Comparison of ENCODE assay signal across 8 mouse cellular contexts in the genomic region with DNA sequence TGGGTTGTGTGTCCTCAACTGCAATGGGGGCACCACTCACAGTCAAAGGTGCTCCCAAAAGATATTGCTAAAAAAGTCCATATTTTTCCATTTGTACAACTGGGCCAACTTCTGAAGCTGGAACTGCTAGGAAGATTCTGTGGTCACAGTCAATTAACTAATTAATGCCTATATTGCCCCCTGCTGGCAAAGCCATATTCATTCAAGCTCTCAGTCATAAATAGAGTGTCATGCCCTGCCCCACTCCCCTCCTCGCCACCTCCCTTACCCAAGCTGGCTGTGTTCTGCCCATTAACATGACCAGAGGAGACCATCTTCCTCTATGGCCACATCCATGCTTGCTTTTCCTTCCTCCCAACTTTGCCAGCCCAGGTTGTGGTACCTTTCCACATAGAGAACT. TPM values are rescaled to one million over a fixed set of nuclear protein-coding genes. Genes with fewer than 3 reads are reported as not detected.
A peak's percentile ranks its signal among the peaks of the same experiment; 100 is the strongest.
DNase-seq lines count a peak whose midpoint lies in the region; ATAC-seq and TF ChIP-seq lines count a peak whose summit lies in the region.

No protein-coding gene starts in this region.

- DNase-seq in CD4-positive, CD25-positive, alpha-beta regulatory T cell, adult 2 months (ENCODE audit: low read depth, low spot score), result peak; percentile 61
- peak; percentile 34 for DNase-seq in midbrain, postnatal 0 days (ENCODE audit: low spot score)
- DNase-seq in embryo, embryonic 9.5 days (ENCODE audit: extremely low spot score), result peak; percentile 19
- peak; percentile 55 for DNase-seq in kidney, postnatal 14 days
- peak; percentile 54 for DNase-seq in retina, postnatal 1 day

- no peak overlapping the region for H3K27ac ChIP-seq in midbrain, postnatal 0 days (ENCODE audit: low read depth, low read length)
- H3K27ac ChIP-seq in midbrain, embryonic 15.5 days, result no peak overlapping the region

- no peak overlapping the region for H3K9ac ChIP-seq in midbrain, postnatal 0 days (replicated peaks; ENCODE audit: low read length, poor library complexity, severe bottlenecking)
- no peak overlapping the region for H3K9ac ChIP-seq in midbrain, embryonic 15.5 days

- 69% methylated on average over 1 of the region's 1 CpGs for WGBS in midbrain, postnatal 0 days
- WGBS in midbrain, embryonic 15.5 days, result 64% methylated on average over 1 of the region's 1 CpGs

- peak; percentile 59 for TF ChIP-seq CTCF in midbrain, postnatal 0 days (IDR thresholded peaks at IDR 0.05)

- no peaks in the 10 kb centered on the region for H3K4me1 ChIP-seq in midbrain, postnatal 0 days (ENCODE audit: insufficient read depth, low read length)
- no peaks in the 10 kb centered on the region for H3K4me1 ChIP-seq in midbrain, embryonic 15.5 days

- H3K9me3 ChIP-seq in midbrain, postnatal 0 days (ENCODE audit: low read length), result no peaks in the 10 kb centered on the region
- H3K9me3 ChIP-seq in midbrain, embryonic 15.5 days, result no peaks in the 10 kb centered on the region

- H3K4me3 ChIP-seq in midbrain, postnatal 0 days (ENCODE audit: low read depth, low read length), result no peak overlapping the region
- H3K4me3 ChIP-seq in midbrain, embryonic 15.5 days, result no peak overlapping the region

- no peaks in the 10 kb centered on the region for H3K27me3 ChIP-seq in midbrain, postnatal 0 days (ENCODE audit: insufficient read depth, low read length)
- H3K27me3 ChIP-seq in midbrain, embryonic 15.5 days (replicated peaks), result no peaks in the 10 kb centered on the region

- no peak for ATAC-seq in CD4-positive, CD25-positive, alpha-beta regulatory T cell, adult 4 months
- no peak for ATAC-seq in midbrain, postnatal 0 days (ENCODE audit: low FRiP score)
- no peak for ATAC-seq in midbrain, embryonic 15.5 days (replicated peaks)
- no peak for ATAC-seq in frontal cortex, adult (ENCODE audit: low TSS enrichment)

- no peaks in the 10 kb centered on the region for H3K36me3 ChIP-seq in midbrain, postnatal 0 days (ENCODE audit: insufficient read depth, low read length)
- H3K36me3 ChIP-seq in midbrain, embryonic 15.5 days (replicated peaks), result no peaks in the 10 kb centered on the region

- no peak overlapping the region for H3K4me2 ChIP-seq in midbrain, postnatal 0 days (ENCODE audit: low read depth, low read length, poor library complexity, severe bottlenecking)
- no peak overlapping the region for H3K4me2 ChIP-seq in midbrain, embryonic 15.5 days

RNA-seq across cellular contexts. Expression of gene Ehd4, which starts 16.3 kb away (rescaled TPM):
- polyA plus RNA-seq in CD4-positive, CD25-positive, alpha-beta regulatory T cell, adult 4 months (2017; shearing (Covaris generic)), result 1 to 10 TPM; 6.6 to 8.5 TPM
- total RNA-seq in midbrain, postnatal 0 days (2014; rRNA removed), result 6.5 and 9.5 TPM in 2 replicates
- polyA plus RNA-seq in midbrain, postnatal 0 days (2015; fragmentation: Nextera tagmentation; extraction: Ambion mirVana), result 16.2 and 19.7 TPM in 2 replicates
- 17.9 and 20.4 TPM in 2 replicates for polyA plus RNA-seq in midbrain, embryonic 15.5 days (2015; fragmentation: Nextera tagmentation; extraction: Ambion mirVana)
